Mouse (Mus musculus): ENCODE data around the gene Mrps6.

Gene Mrps6

DNA sequence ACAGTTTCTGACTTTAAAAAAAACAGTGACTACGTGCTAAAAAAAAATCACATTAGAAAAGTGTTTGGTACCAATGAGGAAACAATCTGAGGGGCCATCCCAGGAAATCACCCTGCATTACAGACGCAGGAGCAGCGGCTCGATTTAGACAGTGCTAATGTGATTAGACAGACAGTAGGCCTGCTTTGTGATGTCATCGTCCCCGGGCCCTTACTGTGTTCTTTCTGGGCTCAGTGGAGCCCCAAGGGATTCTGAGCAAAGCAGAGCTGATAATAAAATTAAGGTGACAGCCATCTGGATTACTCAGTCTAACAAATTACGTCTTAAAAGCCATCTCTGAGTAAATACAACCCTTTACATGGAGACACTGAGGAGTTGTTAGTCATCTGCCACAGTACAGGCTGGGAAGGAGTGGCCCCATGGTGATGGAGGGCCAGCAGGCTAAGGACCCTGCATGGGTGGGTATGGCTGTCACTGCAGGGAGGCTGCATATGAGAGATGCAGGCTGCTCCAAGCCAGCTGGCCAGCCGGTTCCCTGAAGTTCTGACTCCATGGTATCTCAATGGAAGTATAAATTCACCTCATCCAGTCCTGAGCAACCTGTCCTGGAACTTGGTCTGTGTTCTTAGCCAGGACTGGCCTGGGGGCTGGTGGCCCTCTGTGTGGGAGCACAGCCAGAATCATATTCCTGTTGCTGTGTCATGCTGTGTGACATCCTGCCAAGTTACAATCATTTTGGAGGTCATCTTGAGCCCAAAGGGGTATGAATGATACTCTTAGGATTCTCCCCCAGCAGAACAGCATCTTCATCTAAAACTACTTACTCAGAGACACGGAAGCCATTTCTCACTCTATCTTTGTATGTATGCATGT, 59.5 kb downstream of the Mrps6 start:
- peak; percentile 68 to 79 for DNase-seq (ENCODE audit: inconsistent age in 2 of 2, low spot score in 1 of 2)

DNA sequence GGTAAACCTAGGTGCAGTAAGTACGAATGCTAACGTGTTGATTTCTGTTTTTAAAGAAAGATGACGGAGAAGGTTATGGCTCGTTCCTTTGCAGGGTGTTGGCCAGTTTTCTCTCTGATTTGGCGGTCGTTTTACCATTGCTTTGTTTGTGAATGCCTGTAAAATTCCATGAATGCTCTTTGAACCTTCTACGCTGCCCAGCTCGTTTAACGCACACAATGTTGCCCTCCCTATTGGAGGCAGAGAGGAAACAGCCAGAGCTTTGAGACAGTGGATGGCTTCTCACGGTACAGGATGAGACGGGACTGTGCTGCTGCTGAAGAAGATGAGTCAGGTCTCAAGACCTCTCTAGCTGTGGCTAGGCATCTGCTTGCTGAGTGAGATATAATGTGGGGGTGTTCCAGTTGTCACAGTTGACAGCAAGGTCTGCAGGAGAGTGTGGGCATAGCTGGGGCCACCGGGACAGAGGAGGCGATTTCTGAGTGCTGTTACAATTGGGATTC, 61.0 kb downstream of the Mrps6 start:
- no peak for DNase-seq (ENCODE audit: inconsistent age in 2 of 2, low spot score in 1 of 2)

DNA sequence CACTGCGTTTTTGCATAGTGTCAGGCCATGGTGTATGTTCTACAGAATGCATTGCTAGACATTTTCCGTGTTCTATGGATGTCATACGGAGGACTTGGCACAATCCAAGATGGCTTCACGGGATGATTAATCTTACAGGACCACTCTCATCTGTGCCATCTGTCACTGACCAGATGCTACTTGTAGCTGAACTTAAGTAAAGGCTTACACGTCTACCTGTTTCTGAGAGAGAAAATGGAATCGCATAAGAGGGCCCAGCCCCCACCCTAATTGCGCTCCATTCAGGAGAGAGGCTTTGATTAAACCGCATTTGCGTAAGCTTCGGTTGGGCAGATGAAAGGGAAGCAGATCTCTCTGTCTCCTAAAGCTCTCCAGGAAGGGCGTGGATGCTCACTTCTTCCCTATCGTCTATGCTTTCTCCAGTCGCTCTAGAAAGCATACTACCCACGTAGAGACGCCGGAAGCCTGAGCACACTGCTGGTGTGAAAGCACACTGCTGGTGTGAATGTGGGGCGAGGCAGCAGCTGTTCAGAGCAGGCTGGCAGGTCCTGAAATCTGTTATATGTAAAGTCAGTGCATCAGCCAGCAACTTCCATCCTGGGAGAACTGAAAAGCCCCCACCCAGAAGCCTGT, 62.9 kb downstream of the Mrps6 start:
- no peak for DNase-seq (ENCODE audit: inconsistent age in 2 of 2, low spot score in 1 of 2)

DNA sequence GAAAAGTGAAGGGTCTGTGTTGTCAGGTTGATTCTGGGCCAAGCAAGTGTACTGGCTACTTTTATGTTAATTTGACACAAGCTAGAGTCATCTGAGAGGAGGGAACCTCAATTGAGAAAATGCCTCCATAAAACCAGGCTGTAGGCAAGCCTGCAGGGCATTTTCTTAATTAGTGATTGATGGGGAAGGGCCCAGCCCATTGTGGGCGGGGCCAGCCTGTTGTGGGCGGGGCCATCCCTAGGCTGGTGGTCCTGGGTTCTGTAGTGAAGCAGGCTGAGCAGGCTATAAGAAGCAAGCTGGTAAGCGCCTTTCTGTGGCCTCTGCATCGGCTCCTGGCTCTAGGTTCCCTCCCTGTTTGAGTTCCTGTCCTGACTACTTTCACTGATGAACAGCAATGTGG, 69.2 kb downstream of the Mrps6 start:
- no peak for DNase-seq (ENCODE audit: inconsistent age in 2 of 2, low spot score in 1 of 2)

DNA sequence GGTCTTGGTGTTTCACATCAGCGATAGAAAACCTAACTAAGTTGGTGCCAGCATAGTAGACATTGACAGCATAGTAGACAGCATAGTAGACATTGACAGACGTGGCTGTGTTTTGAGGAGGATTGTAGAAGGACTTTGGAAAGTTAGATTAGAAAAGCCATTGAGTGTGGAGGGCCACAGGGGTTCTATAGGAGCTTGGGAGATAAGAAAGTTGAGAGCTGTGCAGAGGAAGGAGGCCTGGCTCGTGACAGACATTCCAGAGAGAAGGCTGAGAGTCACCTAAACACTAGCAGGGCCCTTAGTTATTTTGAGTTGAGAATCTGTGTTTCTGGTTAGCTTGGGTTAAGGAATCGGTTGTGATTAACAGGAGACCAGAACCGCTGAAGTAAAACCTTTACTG, 69.6 kb downstream of the Mrps6 start:
- no peak for DNase-seq (ENCODE audit: inconsistent age in 2 of 2, low spot score in 1 of 2)

DNA sequence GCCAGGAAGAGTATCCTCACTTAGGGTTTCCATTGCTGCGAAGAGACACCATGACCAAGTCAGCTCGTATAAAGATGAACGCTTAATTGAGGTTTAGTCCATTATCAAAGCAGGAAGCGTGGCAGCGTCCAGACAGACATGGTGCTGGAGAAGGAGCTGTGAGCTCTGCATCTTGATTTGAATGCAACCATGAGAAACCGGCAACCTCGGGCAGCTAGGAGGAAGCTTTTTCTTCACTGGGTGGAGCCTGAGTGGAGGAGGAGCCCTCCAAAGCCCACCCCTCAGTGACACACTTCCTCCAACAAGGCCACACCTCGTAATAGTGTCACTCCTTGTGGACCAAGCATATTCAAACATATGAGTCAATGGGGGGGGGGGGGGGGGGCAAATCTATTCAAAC, 71.8 kb downstream of the Mrps6 start:
- no peak for DNase-seq (ENCODE audit: inconsistent age in 2 of 2, low spot score in 1 of 2)

DNA sequence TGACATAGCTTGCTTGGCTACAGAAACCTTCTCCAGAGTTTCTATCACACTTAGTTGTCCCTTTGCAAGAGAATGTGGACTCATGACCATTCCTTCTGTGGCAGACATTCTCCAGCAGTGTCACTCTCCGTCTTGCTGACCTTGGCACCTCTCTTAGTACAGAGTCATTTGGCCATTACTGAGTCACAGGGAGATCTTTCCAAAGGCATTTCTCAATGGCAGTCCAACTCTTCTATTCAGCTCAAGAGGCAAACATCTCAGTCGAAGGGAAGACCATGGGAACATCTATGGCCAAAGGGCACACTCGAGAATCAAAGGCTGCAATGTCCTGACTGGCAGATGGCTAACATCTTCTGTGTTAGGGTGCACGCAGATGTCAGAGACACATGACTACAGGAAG, 74.4 kb downstream of the Mrps6 start:
- DNase-seq (ENCODE audit: inconsistent age in 2 of 2, low spot score in 1 of 2) = peak; percentile 44 to 78

DNA sequence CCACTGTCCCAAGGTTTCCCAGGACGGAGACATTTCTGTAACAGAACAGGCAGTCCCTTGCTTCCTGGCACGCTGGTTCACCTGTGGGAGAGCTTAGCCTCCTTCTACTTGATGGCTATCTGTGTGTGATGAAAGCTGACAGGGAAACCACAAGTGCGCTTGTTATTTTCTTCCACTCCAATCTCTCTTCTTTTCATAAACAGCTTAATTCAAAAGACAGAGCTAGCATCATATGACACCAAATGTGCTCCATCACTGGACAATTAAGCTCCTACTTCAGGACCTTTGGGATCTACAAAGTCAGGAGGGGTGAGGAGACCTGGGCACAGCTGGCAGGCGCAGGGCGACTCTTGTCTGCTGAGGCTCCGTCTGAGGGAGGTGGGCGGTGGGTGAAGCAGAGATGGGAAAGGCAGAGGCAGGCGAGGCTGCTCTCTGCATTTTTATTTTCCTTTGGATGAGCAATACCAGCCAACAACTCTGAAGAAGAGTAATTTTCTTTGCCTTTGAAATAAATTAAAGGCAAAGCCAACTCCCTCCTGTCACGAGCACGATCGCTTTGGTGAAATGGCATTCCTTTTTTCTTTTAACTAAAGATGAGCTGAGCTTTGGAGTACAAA, 76.2 kb downstream of the Mrps6 start:
- no peak for DNase-seq (ENCODE audit: inconsistent age in 2 of 2, low spot score in 1 of 2)

DNA sequence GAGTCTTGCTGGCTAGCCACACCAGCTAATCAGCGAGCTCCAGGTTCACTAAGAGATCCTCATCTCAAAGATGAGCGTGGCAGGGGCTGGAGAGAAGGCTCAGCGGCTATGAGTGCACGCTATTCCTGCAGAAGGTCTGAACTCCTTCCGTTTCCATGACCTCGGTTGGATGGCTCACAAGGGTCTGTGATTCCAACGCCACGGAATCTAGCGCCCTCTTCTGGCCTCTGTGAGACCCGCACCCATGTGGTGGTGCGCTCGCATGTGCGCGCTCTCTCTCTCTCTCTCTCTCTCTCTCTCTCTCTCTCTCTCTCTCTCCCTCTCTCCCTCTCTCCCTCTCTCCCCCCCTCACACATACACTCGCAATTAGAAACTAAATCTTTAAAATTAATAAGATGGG, 78.2 kb downstream of the Mrps6 start:
- DNase-seq (ENCODE audit: inconsistent age in 2 of 2, low spot score in 1 of 2) = no peak

DNA sequence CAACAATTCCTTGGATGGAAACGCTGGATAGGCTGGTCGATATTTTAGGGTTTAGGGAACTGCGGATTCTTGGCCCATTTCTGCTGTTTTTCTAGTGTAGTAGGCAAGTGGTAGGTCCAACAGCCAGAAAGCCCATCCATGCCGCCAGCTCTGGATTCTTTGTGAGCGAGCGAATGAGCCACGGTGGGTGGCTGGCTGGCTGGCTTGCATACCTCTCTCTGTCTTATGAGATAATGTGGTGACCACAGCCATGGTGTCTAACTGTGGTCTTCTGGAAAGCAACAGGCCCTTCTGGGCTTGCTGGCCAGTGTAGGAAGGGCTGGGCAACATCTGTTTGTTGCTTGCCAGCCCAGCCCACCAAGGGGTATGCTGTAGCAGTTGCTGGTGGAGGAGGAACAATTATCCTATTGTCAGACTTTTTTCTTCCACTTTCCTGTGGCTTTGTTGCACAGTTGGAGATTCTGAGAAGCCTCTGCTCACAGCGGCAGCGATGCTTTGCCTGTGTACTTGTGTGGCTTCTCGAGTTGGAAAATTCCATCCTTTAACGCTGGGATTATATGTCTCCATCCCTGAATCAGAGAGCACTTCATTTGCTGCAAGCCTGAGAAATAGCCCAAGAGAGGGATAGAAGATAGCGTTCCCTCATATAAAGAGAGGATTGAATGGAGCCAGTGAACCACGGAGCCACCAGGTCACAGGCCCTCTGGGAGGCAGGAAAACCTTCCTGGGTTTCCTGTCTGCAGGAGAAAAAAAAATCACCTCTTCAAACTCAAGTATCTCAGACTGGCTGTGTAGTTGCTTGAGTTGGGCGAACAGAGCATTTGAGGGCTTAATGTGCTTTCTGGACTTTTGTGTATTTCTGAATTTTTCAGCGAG, 81.6 kb downstream of the Mrps6 start:
- DNase-seq (ENCODE audit: inconsistent age in 2 of 2, low spot score in 1 of 2) = no peak

DNA sequence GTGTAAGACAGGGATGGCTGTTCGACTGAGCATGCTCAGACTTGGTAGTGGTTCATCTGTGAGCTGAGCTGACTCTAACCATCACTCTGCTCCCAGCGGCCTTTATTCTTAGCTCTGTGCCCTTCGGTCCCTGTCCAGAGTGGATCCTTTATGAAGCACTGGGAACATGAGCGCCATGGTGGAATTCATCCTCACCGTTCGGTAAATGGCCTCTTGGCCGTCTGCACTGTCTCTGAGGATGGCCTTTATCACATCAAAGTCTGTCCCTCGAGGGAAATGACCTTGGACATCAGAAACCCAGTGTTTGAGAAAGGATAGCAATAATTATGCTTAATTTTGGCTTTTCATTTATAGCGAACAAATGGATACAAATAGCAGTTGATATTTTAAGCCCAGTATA, 82.3 kb downstream of the Mrps6 start:
- DNase-seq (ENCODE audit: inconsistent age in 2 of 2, low spot score in 1 of 2) = peak in 1 of 2 experiments; percentile 49

DNA sequence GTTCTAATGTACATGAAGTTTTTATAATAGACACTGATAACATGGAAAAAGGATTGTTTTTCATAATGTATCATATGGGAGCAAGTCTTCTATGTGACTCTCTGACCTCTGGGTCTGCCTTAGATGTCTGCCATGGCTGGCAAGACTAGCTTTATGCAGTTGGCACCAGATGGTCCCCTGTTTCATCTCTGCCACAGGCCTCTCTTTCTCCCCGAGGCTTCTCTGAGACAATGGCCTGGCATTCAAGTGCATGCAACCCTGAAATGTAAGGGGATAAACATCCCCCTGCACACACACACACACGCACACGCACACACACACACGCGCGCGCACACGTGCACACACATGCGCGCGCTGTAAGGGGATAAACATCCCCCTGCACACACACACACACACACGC, 83.0 kb downstream of the Mrps6 start:
- no peak for DNase-seq (ENCODE audit: inconsistent age in 2 of 2, low spot score in 1 of 2)

DNA sequence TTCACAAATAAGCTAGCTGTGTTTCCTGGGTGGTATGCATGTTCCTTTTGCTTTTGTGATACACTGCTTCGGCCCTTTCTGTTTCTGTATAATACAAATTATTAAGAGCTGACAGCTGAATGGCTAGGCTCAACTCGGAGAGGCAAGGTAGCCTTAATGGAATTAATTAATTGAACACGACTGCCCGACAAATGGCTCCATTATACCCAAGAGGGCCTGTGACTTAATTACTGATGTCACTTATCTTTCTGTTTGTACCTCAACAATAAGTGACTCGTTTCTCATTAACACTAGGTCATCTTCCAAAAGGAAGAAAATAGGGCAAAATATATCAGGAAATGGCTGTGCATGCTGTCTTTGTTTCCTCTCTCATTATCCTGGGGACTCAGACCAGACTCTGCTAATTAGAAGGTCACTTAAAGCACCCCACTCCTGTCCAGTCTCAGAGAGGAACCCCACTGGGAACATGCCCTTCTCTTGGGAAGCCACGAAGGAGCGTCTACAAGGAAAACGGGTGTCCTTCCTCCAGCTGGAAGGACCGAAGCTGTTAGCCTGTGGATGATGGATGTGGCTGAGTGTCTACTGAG, 84.4 kb downstream of the Mrps6 start:
- DNase-seq (ENCODE audit: inconsistent age in 2 of 2, low spot score in 1 of 2) = no peak

DNA sequence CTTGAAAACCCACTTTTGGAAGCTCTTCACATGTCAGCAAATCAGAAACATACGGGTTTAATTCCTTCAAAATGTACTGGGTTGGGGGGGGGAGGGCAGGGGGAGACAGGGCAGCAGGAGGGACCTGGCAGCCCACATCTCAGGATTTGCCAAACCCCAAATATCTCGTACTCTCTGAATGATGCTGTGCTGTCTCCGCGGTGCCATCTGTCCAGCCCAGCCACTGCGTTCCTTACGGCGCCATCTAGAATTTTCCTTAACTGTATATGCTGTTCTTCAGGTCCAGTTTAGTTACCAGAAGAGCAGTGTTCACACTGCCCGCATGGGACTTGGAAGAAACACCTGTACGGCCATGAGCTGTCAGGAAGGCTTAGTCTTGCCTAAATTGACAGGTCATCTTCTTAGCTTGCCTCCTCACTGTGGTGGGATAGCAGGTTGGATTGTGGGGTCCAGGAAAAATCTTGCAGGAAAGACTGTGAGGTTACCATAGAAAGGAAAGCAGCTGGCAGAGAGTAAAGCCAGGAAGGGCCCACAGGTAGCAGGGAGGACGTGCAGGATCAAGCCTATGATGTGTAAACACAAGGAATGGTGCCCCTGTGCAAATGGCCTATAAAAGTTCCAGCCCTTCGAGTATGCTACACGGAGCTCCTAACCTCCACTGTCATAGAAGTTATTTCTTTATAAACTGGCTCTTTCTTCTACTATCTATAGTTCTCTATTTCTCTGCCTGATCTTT, 89.7 kb downstream of the Mrps6 start:
- no peak for DNase-seq (ENCODE audit: inconsistent age in 2 of 2, low spot score in 1 of 2)

DNA sequence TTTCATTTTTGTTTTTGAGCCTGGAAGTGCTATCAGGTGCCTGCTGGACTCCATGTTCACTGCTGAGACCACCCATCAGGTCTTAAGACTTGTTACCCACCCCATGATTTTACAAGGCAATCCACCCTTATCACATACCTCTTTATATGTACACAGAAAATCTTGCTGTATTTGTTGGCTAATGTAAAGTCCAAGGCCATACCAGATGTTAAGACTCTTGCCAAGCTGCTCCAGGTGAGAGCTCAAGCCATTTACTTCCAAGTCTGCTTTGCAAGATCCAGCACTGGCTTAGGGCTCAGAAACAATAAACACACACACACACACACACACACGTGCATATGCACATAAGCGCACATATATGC, 90.3 kb downstream of the Mrps6 start:
- no peak for DNase-seq (ENCODE audit: inconsistent age in 2 of 2, low spot score in 1 of 2)

DNA sequence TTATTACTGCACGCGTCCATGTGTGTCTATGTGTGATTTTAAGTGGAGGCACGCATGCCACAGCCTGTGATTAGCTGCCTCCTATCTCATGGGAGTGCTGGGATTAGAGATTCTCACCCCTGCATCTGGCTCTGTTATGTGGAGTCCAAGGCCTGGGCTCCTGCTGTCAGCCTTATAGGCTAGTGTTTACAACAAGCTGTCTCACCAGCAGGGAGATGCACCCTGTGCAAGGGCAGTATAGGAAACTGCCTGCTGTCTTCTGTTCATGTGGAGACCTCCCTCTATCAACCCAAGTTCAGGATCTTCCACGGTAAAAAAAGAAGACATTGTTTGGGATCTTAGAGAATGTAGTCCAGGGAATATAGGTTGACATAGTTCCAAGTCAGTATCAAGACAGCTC, 92.9 kb downstream of the Mrps6 start:
- DNase-seq (ENCODE audit: inconsistent age in 2 of 2, low spot score in 1 of 2) = no peak

DNA sequence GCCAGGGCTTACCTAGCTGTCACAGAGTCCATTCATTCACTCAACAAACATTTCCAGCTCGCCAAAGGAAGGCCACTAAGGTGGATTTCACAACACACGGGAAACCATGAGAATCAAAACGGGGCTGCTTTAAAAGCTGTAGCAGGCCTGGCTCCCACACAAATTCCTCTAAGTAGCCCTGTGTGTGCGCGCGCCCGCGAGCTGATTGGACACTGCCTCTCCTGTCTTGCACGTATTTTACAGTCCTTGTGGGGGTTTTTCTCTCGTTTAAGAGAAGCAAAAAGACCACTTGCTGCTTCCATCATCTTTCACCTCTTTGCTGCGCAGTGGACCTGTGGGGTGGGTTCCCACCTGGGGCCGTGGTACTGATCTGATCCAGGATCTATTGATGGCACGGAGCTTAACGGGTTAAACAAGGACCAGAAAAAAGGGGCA, 100.0 kb downstream of the Mrps6 start:
- peak; percentile 54 to 83 for DNase-seq (ENCODE audit: inconsistent age in 2 of 2, low spot score in 1 of 2)

DNA sequence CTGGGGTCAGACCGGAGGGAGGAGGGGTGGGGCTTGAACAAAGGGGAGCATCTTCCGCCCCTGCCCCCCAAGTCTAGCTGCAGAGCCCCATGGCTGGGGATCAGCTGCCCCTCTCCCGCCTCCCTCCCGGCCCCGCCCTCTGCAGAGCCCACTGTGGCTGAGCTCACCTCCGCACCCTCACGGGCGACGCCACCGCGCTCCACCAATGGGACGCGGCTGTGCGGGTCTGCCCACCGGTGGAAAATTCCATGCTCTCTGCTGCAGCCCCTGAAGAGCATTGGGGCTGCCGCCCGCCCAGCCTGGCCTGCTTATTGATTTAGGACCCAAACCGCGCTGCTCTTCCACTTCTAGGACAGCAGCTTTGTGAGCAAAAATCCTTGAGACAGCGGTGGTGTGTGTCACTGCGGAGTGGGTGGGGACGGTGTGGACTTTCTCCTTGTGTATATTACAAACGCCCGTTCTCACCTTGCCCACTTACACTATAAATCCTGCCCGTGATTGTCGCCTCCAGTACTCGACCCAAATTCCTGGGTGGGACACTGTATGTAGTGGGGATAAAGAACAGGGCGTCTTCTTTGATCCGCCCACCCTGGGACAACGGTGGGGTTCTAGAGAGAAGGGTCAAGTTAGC, 100.5 kb downstream of the Mrps6 start:
- peak; percentile 88 to 90 for DNase-seq (ENCODE audit: inconsistent age in 2 of 2, low spot score in 1 of 2)

DNA sequence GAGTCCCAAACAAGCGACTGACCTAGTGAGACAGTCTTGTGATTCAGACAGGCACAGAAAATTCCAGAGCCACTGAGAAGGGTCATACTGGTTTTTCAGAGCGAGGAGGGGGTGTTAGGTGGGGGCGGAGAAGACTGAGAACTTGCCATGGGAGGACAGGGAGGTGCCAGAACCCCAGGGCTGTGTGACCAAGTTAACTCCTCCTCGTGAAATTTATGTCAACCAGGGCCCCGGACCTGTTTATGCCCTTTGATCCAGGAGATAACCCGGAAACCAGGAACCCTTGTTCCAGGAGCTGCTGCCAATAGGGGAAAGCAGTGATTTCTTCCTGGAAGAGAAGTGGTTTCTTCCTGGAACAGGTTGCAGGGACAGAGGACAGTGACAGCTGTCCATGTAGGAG, 101.0 kb downstream of the Mrps6 start:
- DNase-seq (ENCODE audit: inconsistent age in 2 of 2, low spot score in 1 of 2) = peak in 1 of 2 experiments; percentile 17

Measured in adrenal gland, adult (tissue).